Mouse (Mus musculus) CD4-positive, CD25-positive, alpha-beta regulatory T cell, adult 2 months (primary cell): ENCODE measurements at regions not wholly inside any gene's neighbourhood (a gene's known extent, or its start where the extent isn't known, plus 50 kb on each side); places are given as distances from the start of the nearest gene placed in this dataset.

ENCODE experiments used
- DNase-seq: peaks from one replicate; pipeline ENCODE4 v3.0.0-alpha.2; 2012; ENCODE audit warnings: low read depth, low spot score

GRCm38 (mm10) chr17:67503125-67503878 is 129.2 kb downstream of the Lrrc30 start:
- no peak for DNase-seq

GRCm38 (mm10) chr17:67502628-67503027 is 129.9 kb downstream of the Lrrc30 start:
- DNase-seq, result no peak

- DNase-seq, result no peak
Measured at GRCm38 (mm10) chr17:67499783-67500641, 132.5 kb downstream of the Lrrc30 start.

- no peak for DNase-seq
Measured at GRCm38 (mm10) chr17:67497380-67497779, 135.1 kb downstream of the Lrrc30 start.

- no peak for DNase-seq
Measured at GRCm38 (mm10) chr17:67480463-67480862, 126.2 kb upstream of the Ptprm start.

- DNase-seq, result peak; percentile 3
Measured at GRCm38 (mm10) chr17:67473137-67473536, 118.9 kb upstream of the Ptprm start.

GRCm38 (mm10) chr17:67458851-67459421 is 104.7 kb upstream of the Ptprm start:
- DNase-seq, result no peak

GRCm38 (mm10) chr17:67451966-67452365 is 97.7 kb upstream of the Ptprm start:
- no peak for DNase-seq

GRCm38 (mm10) chr17:67451081-67451480 is 96.8 kb upstream of the Ptprm start:
- DNase-seq, result no peak

GRCm38 (mm10) chr17:67450021-67450420 is 95.8 kb upstream of the Ptprm start:
- DNase-seq, result no peak

GRCm38 (mm10) chr17:67445986-67446385 is 91.7 kb upstream of the Ptprm start:
- DNase-seq, result no peak

- DNase-seq, result no peak
Measured at GRCm38 (mm10) chr17:67440961-67441360, 86.7 kb upstream of the Ptprm start.

- DNase-seq, result no peak
Measured at GRCm38 (mm10) chr17:67419956-67420711, 65.9 kb upstream of the Ptprm start.

- DNase-seq, result no peak
Measured at GRCm38 (mm10) chr17:67412546-67413250, 58.4 kb upstream of the Ptprm start.

- DNase-seq, result no peak
Measured at GRCm38 (mm10) chr17:67409911-67410310, 55.7 kb upstream of the Ptprm start.

- DNase-seq, result no peak
Measured at GRCm38 (mm10) chr17:67405934-67406333, 51.7 kb upstream of the Ptprm start.
